Mouse (Mus musculus) limb, embryonic 15.5 days (tissue): ENCODE results near the gene Adamtsl1. TPM values are rescaled to one million over a fixed set of nuclear protein-coding genes. Genes with fewer than 3 reads are reported as not detected.
A peak's percentile ranks its signal among the peaks of the same experiment; 100 is the strongest.

Experiments
- ATAC-seq: fragments of 200-750 bp; cut with Nextera tagmentation; 2 replicates; pipeline ENCODE4 v1.8.0; 2017; ENCODE audit warnings: low read depth, moderate TSS enrichment; ENCODE audit not compliant: insufficient number of reproducible peaks, low FRiP score, low TSS enrichment
- H3K27ac ChIP-seq: fragments of 300-500 bp; sonication (generic); 2 replicates; pipeline ENCODE4 v1.5.1; 2015; ENCODE audit warnings: moderate library complexity, mild to moderate bottlenecking, inconsistent platforms
- H3K27me3 ChIP-seq: fragments of 300-500 bp; sonication (generic); 2 replicates; pipeline ENCODE4 v1.6.1; 2015; ENCODE audit warnings: inconsistent platforms
- H3K36me3 ChIP-seq: fragments of 300-500 bp; sonication (generic); 2 replicates; pipeline ENCODE4 v1.6.1; 2015; ENCODE audit warnings: inconsistent platforms
- H3K4me1 ChIP-seq: fragments of 300-500 bp; sonication (generic); 2 replicates; pipeline ENCODE4 v1.6.1; 2015; ENCODE audit warnings: inconsistent platforms
- H3K4me2 ChIP-seq: fragments of 300-500 bp; sonication (generic); 2 replicates; pipeline ENCODE4 v1.6.1; 2015; ENCODE audit warnings: mild to moderate bottlenecking, inconsistent platforms
- H3K4me3 ChIP-seq: fragments of 300-500 bp; sonication (generic); 2 replicates; pipeline ENCODE4 v1.5.1; 2015; ENCODE audit warnings: mild to moderate bottlenecking, inconsistent platforms
- H3K9ac ChIP-seq: fragments of 300-500 bp; sonication (generic); 2 replicates; pipeline ENCODE4 v1.6.1; 2015; ENCODE audit warnings: inconsistent platforms
- H3K9me3 ChIP-seq: fragments of 300-500 bp; sonication (generic); 2 replicates; pipeline ENCODE4 v1.6.1; 2016; ENCODE audit warnings: inconsistent platforms
- WGBS: fragments of 180-500 bp; shearing (Covaris S2); methylation state at CpG from one replicate; pipeline ENCODE4 v1.1.7; 2015; 5-methylcytosine and 5-hydroxymethylcytosine counted together
- polyA plus RNA-seq: library from polyadenylated mRNA; unstranded; fragments of >200 nt; fragmentation: Nextera tagmentation; extraction: Ambion mirVana; gene quantifications from 2 replicates; pipeline ENCODE4 v1.2.1, GENCODE M21; 2015

Adamtsl1 gene
- polyA plus RNA-seq, 1 experiment from 2014 or later = 48.4 TPM

- WGBS = 84% methylated on average over 1 of the region's 1 CpGs
- peaks cover 11% of the 10 kb centered on the region; the same call in 1 of the 2 replicates for H3K4me1 ChIP-seq
- no peak overlapping the region for H3K9ac ChIP-seq
- no peaks in the 10 kb centered on the region for H3K27me3 ChIP-seq
- H3K27ac ChIP-seq = 0 out of 2 replicates have a peak overlapping the region, but pooled peaks have one; percentile 4
- H3K4me3 ChIP-seq = no peak overlapping the region
- no peak overlapping the region for H3K4me2 ChIP-seq
- no peaks in the 10 kb centered on the region for H3K36me3 ChIP-seq
- H3K9me3 ChIP-seq = no peaks in the 10 kb centered on the region
- ATAC-seq = no peak
Measured at GRCm38 (mm10) chr4:86329481-86329880, 815.5 kb downstream of the Adamtsl1 start.

- H3K4me1 ChIP-seq = peaks cover 15% of the 10 kb centered on the region
- ATAC-seq = no peak
- no peaks in the 10 kb centered on the region for H3K9me3 ChIP-seq
- no peak overlapping the region for H3K27ac ChIP-seq
- H3K36me3 ChIP-seq = no peaks in the 10 kb centered on the region
- H3K4me2 ChIP-seq = no peak overlapping the region
- H3K27me3 ChIP-seq = no peaks in the 10 kb centered on the region
- WGBS = 30% methylated on average over 10 of the region's 10 CpGs
- no peak overlapping the region for H3K4me3 ChIP-seq
- H3K9ac ChIP-seq = no peak overlapping the region
Measured at GRCm38 (mm10) chr4:86335861-86336415, 822.0 kb downstream of the Adamtsl1 start.

GRCm38 (mm10) chr4:86337216-86337765 is 823.3 kb downstream of the Adamtsl1 start:
- 52% methylated on average over 6 of the region's 6 CpGs for WGBS

GRCm38 (mm10) chr4:86349341-86349740 is 835.4 kb downstream of the Adamtsl1 start:
- no peak for ATAC-seq
- Histone ChIP-seq H3K4me1 (peaks cover 11% of the 10 kb centered on the region), H3K4me3 (no peak overlapping the region), H3K9ac (no peak overlapping the region), H3K27me3 (no peaks in the 10 kb centered on the region), H3K4me2 (no peak overlapping the region), H3K27ac (no peak overlapping the region), H3K36me3 (no peaks in the 10 kb centered on the region; the same call in 1 of the 2 replicates), H3K9me3 (no peaks in the 10 kb centered on the region)
- 78% methylated on average over 4 of the region's 4 CpGs for WGBS

More at GRCm38 (mm10) chr4:86337216-86337765, 823.3 kb downstream of the Adamtsl1 start:
- Histone ChIP-seq H3K9ac (no peak overlapping the region), H3K4me1 (peaks cover 15% of the 10 kb centered on the region), H3K9me3 (no peaks in the 10 kb centered on the region), H3K36me3 (peaks cover 11% of the 10 kb centered on the region), H3K27me3 (no peaks in the 10 kb centered on the region), H3K4me2 (no peak overlapping the region), H3K4me3 (no peak overlapping the region), H3K27ac (0 out of 2 replicates have a peak overlapping the region, but pooled peaks have one; percentile 12)
- ATAC-seq = no peak

- no peaks in the 10 kb centered on the region for H3K9me3 ChIP-seq
- no peaks in the 10 kb centered on the region for H3K27me3 ChIP-seq
- H3K4me1 ChIP-seq = peaks cover 11% of the 10 kb centered on the region
- H3K36me3 ChIP-seq = no peaks in the 10 kb centered on the region
- no peak overlapping the region; the same call in 1 of the 2 replicates for H3K27ac ChIP-seq
- H3K9ac ChIP-seq = no peak overlapping the region
- H3K4me2 ChIP-seq = no peak overlapping the region
- ATAC-seq = no peak
- H3K4me3 ChIP-seq = no peak overlapping the region
- WGBS = 44% methylated on average over 4 of the region's 4 CpGs
Measured at GRCm38 (mm10) chr4:86352121-86352520, 838.1 kb downstream of the Adamtsl1 start.

- no peak overlapping the region for H3K27ac ChIP-seq
- H3K36me3 ChIP-seq = 0 out of 2 replicates have a peak, but pooled peaks cover 2% of the 10 kb centered on the region
- H3K4me2 ChIP-seq = no peak overlapping the region
- H3K27me3 ChIP-seq = no peaks in the 10 kb centered on the region
- H3K4me1 ChIP-seq = peaks cover 11% of the 10 kb centered on the region
- 81% methylated on average over 4 of the region's 4 CpGs for WGBS
- H3K9me3 ChIP-seq = no peaks in the 10 kb centered on the region
- H3K4me3 ChIP-seq = no peak overlapping the region
- no peak for ATAC-seq
- H3K9ac ChIP-seq = no peak overlapping the region
Measured at GRCm38 (mm10) chr4:86353550-86353949, 839.6 kb downstream of the Adamtsl1 start.

GRCm38 (mm10) chr4:86359398-86359797 is 845.4 kb downstream of the Adamtsl1 start:
- Histone ChIP-seq H3K4me1 (no peaks in the 10 kb centered on the region; the same call in 1 of the 2 replicates), H3K27me3 (no peaks in the 10 kb centered on the region), H3K9me3 (no peaks in the 10 kb centered on the region), H3K36me3 (0 out of 2 replicates have a peak, but pooled peaks cover 2% of the 10 kb centered on the region), H3K4me2 (no peak overlapping the region), H3K9ac (no peak overlapping the region), H3K4me3 (no peak overlapping the region), H3K27ac (0 out of 2 replicates have a peak overlapping the region, but pooled peaks have one; percentile 17)
- 49% methylated on average over 5 of the region's 5 CpGs for WGBS
- ATAC-seq = no peak

- H3K27ac ChIP-seq = peak overlapping the region; percentile 6; the same call in 1 of the 2 replicates
- H3K36me3 ChIP-seq = no peaks in the 10 kb centered on the region
- no peaks in the 10 kb centered on the region for H3K9me3 ChIP-seq
- H3K9ac ChIP-seq = no peak overlapping the region
- no peak overlapping the region for H3K4me3 ChIP-seq
- 29% methylated on average over 8 of the region's 8 CpGs for WGBS
- H3K27me3 ChIP-seq = no peaks in the 10 kb centered on the region
- H3K4me2 ChIP-seq = no peak overlapping the region
- no peak for ATAC-seq
- H3K4me1 ChIP-seq = peaks cover 5% of the 10 kb centered on the region
Measured at GRCm38 (mm10) chr4:86369055-86369454, 855.1 kb downstream of the Adamtsl1 start.

GRCm38 (mm10) chr4:86373166-86373565 is 859.2 kb downstream of the Adamtsl1 start:
- H3K4me3 ChIP-seq = no peak overlapping the region
- no peaks in the 10 kb centered on the region for H3K36me3 ChIP-seq
- 78% methylated on average over 2 of the region's 2 CpGs for WGBS
- no peak overlapping the region for H3K27ac ChIP-seq
- no peaks in the 10 kb centered on the region for H3K27me3 ChIP-seq
- no peak overlapping the region for H3K4me2 ChIP-seq
- H3K4me1 ChIP-seq = peaks cover 5% of the 10 kb centered on the region
- no peak for ATAC-seq
- no peaks in the 10 kb centered on the region for H3K9me3 ChIP-seq
- no peak overlapping the region for H3K9ac ChIP-seq

GRCm38 (mm10) chr4:86383124-86383523 is 869.2 kb downstream of the Adamtsl1 start:
- no peaks in the 10 kb centered on the region; the same call in 1 of the 2 replicates for H3K36me3 ChIP-seq
- no peak for ATAC-seq
- no peaks in the 10 kb centered on the region for H3K27me3 ChIP-seq
- no peaks in the 10 kb centered on the region for H3K9me3 ChIP-seq
- peaks cover 16% of the 10 kb centered on the region for H3K4me1 ChIP-seq
- WGBS = 46% methylated on average over 2 of the region's 2 CpGs
- H3K9ac ChIP-seq = no peak overlapping the region
- 0 out of 2 replicates have a peak overlapping the region, but pooled peaks have one; percentile 18 for H3K27ac ChIP-seq
- H3K4me3 ChIP-seq = no peak overlapping the region
- H3K4me2 ChIP-seq = no peak overlapping the region

- H3K4me1 ChIP-seq = peaks cover 17% of the 10 kb centered on the region
- H3K27ac ChIP-seq = no peak overlapping the region
- no peak overlapping the region for H3K4me2 ChIP-seq
- ATAC-seq = no peak
- no peak overlapping the region for H3K4me3 ChIP-seq
- H3K36me3 ChIP-seq = no peaks in the 10 kb centered on the region; the same call in 1 of the 2 replicates
- no peaks in the 10 kb centered on the region for H3K9me3 ChIP-seq
- 80% methylated on average over 6 of the region's 6 CpGs for WGBS
- no peaks in the 10 kb centered on the region for H3K27me3 ChIP-seq
- H3K9ac ChIP-seq = no peak overlapping the region
Measured at GRCm38 (mm10) chr4:86385121-86385520, 871.1 kb downstream of the Adamtsl1 start.

- Histone ChIP-seq H3K4me2 (no peak overlapping the region), H3K27me3 (no peaks in the 10 kb centered on the region), H3K27ac (peak overlapping the region; percentile 74), H3K9me3 (no peaks in the 10 kb centered on the region), H3K4me1 (peaks cover 10% of the 10 kb centered on the region), H3K9ac (no peak overlapping the region), H3K4me3 (no peak overlapping the region), H3K36me3 (no peaks in the 10 kb centered on the region)
- ATAC-seq = 0 out of 2 replicates have a peak, but pooled peaks have one; percentile 55
- 33% methylated on average over 5 of the region's 5 CpGs for WGBS
Measured at GRCm38 (mm10) chr4:86388430-86388829, 874.5 kb downstream of the Adamtsl1 start.
